Mouse (Mus musculus) kidney, adult 11 months (tissue): ENCODE results near the gene Tmem240.
"Not testable (repeated sequence)": the region's sequence is repeated elsewhere in the genome, so short reads cannot be mapped to it uniquely, and the experiment has no call there.

Source experiments
- DNase-seq: peaks from one replicate; pipeline ENCODE4 v3.0.0; 2022

The Tmem240 gene

GRCm38 (mm10) chr4:155772786-155773185 lies 38.2 kb downstream of the Tmem240 start:
- peak; percentile 21 for DNase-seq

DNA sequence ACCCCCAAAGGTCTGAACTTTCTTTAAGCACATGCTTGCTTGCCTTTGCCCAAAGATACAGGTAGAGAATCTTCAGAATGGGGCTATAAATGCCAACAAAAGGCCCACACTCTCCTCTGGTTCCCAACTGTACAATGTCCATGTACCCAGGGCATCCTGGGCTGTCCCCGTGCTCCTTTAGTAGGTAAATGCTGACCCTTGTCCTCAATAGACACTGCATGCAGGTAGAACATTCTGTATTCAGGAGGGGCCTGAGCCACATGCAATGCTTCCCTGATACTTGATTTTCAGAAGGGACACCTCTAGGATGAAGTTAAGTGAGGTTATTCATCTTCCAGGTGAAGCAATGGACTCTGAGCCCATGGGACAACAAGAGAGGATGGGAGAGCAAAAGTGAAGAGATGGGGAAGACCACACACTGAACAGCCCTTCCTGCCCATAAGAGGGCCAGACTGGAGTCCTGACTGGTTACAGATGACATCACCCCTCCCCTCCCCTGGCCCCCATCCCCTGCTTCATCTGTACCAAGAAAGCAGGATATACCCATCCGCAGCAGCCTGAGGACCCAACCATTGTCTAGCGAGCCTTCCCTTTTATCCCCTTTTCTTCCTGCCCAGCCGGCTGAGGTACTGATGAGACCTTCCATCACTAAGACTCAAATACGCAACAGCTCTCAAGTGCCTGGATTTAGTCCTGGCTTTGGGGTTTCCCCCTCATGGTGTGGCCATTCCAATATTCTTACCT lies 38.9 kb downstream of the Tmem240 start:
- peak; percentile 43 for DNase-seq

DNA sequence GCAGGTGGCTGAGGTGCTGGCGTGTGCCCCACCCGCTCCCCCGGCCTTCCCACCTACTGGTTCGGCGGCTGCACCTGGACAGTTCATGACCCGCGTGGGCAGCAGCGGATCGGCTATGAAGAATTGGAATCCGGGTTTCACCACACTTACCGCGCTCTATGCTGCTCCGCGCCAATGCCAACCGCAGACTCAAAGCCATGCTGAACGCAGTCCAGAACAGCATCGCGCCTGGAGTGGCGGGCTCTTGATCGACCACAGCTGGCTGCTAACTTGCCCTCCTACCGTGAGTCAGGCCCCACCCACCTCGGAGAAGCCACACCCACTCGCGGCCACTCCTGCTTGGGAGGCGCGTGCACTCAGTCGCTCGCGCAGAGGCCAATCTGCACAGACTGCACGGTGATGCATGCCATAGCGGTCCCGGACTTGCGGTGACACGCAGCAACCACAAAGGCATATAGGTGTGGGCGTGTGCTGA lies 39.7 kb downstream of the Tmem240 start, which contains the start of gene Vwa1:
Gene Vwa1 (minus strand): TSS at position 419 of the 475 bp plus-strand sequence.
- peak; percentile 90 for DNase-seq

DNA sequence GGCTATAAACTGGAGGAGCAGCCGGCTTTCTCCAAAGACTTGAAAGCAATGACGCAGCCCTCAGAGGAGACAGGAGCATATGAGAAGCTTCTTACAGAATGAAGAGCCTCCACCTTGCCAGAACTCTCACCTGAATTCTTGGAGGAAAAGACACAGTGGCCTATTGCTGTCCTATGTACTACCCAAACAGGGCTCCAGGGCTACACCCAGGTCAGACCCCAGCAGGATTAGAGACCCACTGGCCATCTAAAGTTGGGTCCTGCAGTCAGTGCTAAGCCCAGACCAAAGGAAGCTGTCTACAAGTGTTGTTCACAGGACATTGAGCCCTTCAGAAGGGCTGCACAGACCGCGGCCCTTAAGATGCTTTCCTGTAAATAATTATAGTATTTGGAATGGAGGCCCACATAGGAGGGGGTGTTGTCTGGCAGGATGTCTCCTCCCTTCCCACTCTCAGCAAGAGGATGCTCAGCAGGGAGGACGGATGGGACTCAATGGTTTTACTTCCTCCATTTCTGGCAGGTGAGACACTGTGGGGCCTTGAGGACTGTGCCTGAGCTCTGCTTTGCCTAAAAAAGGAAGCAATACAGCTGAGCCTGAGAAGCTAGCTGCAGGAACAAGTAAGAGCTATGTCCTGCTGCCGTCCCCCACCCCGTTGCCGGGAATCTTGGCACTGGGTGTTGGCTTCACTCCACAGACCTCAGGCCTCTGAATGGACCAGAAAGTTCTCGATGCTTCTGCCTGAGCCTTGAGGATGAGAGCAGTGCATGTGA lies 40.6 kb downstream of the Tmem240 start:
- peak; percentile 72 for DNase-seq

GRCm38 (mm10) chr4:155775855-155776254 lies 41.3 kb downstream of the Tmem240 start:
- DNase-seq: peak; percentile 36

DNA sequence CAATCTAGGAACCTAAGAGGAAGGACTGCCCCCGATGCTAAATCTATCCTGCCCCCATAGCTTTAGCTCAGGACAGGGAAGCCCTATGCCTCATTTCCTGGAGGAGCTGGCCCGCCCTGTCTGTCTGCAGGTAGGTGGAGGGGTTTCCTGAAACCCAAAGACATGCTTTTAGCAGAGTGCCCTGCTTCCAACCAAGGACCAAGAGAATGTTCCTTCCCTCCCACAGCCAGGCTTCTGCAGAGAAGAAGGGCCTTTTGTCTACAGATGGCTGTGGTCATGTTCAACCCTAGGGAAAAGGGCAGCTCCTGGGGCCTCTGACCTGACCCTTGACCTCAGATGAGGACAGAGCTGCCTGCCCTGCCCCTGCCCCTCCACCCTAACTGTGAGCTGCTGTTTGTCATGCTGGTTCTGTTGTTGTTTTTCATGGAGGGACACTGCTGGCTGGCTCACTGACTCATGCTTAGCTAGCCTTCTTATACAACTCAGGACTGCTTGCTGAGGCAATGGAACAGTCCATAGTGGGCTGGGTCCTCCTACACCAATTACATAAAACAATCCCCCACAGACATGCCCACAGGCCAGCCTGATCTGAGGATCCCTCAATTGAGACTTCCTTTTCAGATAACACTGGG lies 42.2 kb downstream of the Tmem240 start:
- DNase-seq: no peak

- DNase-seq: no peak
These were observed 43.2 kb downstream of the Tmem240 start for GRCm38 (mm10) chr4:155777816-155778215.

DNA sequence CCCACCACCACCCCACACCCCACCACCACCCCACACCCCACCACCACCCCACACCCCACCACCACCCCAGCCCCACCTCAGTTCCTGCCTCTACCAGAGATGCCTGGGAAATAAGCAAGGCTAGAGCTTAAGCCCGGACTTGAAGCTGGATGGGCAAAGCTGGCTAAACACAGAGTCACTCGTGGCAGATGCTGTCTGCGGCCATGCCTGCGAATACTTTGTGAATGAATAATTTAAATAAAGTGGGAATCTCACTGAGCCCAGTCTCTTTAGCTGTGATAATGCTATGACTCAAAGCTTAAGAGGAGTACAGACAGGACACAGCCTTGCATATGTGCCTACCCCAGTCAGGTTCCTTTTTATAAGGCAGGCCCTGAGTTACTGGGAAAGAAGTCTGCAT lies 44.9 kb downstream of the Tmem240 start:
- no peak for DNase-seq

DNA sequence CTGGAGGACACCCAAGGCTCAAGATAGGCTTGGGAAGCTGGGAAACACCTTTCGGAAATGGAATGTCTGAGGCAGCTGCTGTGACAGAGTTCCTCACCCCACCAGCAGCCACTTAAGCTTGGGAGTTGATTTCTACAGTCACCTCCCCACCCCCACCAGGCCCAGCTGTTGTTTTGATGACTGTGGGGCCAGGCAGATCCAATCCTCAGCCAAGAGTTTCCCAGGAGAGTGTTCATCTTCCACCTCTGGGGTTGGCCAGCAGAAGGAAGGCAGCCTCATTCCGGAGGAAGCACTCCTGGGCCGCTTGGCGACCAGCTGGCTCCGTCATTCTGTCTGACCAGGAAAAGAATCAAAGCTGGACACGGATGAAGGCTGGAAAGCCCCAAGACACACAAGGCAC lies 46.3 kb downstream of the Tmem240 start:
- DNase-seq: peak; percentile 74

DNA sequence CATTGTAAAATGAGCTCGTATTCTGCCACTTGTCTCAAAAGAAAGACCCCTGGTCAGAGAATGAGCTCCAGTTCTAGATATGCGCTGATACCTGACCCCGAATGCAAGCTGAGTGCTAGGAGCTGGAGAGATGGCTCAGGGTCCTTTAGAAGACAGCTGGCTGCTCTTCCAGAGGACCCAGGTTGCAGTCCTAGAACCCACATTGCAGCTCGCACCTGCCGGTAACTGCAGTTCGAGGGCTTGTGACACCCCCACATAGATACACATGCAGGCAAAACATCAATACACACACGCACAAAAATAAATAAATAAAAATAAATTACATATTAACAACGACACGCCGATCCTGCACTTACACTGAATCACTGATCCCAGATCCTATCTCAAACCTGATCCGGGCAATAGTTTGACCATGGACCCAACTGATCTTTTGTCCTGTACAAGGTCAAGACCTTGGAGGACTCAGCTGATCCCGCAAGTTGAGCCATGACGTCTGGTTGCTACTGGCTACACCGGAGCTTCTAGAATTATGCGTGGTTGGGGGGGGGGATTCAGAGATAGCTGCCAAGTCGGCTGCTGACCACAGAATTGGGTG lies 49.0 kb downstream of the Tmem240 start:
- peak; percentile 67 for DNase-seq

DNA sequence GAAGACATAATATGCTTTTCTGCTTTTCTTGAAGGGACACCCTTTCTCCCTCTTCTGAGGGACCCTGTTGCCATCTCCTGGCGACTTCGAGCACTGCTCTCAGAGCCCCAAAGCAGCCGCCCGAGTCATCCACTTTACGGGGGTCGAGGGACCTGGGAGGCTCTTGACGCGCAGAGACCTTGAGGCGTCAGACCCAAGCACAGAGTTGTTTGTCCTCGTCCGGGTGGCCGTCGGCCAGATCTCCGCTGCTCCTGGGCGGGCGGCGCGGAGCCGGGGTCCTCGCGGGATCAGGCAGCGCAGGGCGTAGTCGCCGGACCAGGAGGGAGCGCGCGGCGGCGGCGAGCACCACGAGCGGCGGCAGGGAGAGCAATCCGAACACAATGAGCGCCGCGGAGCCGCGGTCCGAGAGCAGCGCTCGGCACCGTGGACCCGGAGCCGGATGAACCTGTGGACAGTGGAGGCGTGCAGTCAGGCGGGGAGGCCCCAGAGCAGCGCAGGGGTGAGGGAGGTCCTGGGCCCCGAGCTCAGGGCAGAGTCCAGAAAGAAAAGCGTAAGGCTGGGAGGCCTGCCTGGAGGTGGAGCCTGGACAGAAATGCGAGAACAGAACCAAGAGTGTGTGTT lies 49.6 kb downstream of the Tmem240 start:
- peak; percentile 90 for DNase-seq

DNA sequence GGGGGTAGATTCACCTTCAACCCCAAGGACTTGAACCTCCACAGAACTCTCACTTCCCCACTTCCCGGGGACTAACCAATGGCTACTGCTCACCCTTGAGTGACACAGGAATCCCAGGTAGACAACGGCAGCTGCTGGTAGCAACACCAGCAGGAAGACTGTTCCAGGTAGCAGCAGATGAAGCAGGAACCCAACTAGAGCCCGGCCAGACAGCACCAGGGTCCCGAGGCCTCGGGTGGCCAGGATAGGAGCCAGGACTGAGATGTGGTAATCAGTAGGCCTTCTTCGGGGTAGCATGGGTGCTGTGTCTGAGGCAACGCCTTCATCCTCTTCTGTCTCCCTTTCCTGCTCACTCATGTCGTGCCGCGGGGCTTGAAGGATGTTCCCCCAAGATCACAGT lies 50.6 kb downstream of the Tmem240 start:
- DNase-seq: no peak

GRCm38 (mm10) chr4:155785819-155786218 lies 51.2 kb downstream of the Tmem240 start, which contains the start of gene Tmem88b:
Gene Tmem88b (minus strand): TSS chr4:155785874.
- no peak for DNase-seq

DNA sequence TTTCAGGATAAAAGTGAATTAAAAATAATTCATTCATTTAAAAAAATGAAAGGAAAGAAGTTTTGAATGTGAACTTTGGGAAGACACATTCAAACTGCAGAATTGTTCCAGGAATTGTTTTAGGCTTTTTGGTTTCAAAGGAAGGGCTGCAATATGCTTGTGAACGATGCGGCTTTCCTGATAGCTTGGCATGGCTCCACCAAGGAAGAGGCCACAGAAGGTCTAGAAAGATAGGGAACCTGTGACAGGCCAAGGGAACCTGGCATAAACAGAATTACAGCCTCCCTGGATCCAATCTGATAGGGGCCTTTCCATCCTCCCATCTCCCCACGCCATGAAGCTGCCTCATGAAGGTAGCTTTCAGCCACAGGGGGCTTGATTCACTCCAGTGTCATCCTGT lies 53.7 kb downstream of the Tmem240 start:
- DNase-seq: no peak

GRCm38 (mm10) chr4:155788833-155789232 lies 54.2 kb downstream of the Tmem240 start:
- not testable (repeated sequence) for DNase-seq

- no peak for DNase-seq
These were observed 55.5 kb downstream of the Tmem240 start, which contains the start of gene Ankrd65 for GRCm38 (mm10) chr4:155790021-155790489. Gene Ankrd65 (plus strand): TSS chr4:155790439.
